Mouse (Mus musculus): ENCODE measurements around the gene Ercc6l2.
"Not testable (repeated sequence)": the region's sequence is repeated elsewhere in the genome, so short reads cannot be mapped to it uniquely, and the experiment has no call there.

The Ercc6l2 gene

GRCm38 (mm10) chr13:63879864-63880141 lies 64.8 kb downstream of the Ercc6l2 start:
- no peak for DNase-seq (ENCODE audit: low spot score in 2 of 2)

- DNase-seq (ENCODE audit: low spot score in 2 of 2) = no peak
Observed at GRCm38 (mm10) chr13:63885532-63885949, 70.5 kb downstream of the Ercc6l2 start.

- no peak for DNase-seq (ENCODE audit: low spot score in 2 of 2)
Observed at GRCm38 (mm10) chr13:63886429-63887052, 71.5 kb downstream of the Ercc6l2 start.

GRCm38 (mm10) chr13:63900679-63901302 lies 85.8 kb downstream of the Ercc6l2 start:
- peak in 1 of 2 experiments; percentile 8 for DNase-seq (ENCODE audit: low spot score in 2 of 2)

- peak; percentile 56 to 71 for DNase-seq (ENCODE audit: low spot score in 2 of 2)
Observed at GRCm38 (mm10) chr13:63901303-63901713, 86.3 kb downstream of the Ercc6l2 start.

- DNase-seq (ENCODE audit: low spot score in 2 of 2) = peak in 1 of 2 experiments; percentile 56
Observed at GRCm38 (mm10) chr13:63901714-63902597, 86.9 kb downstream of the Ercc6l2 start.

- DNase-seq (ENCODE audit: low spot score in 2 of 2) = no peak
Observed at GRCm38 (mm10) chr13:63906516-63906915, 91.5 kb downstream of the Ercc6l2 start.

- DNase-seq (ENCODE audit: low spot score in 2 of 2) = no peak
Observed at GRCm38 (mm10) chr13:63907437-63907836, 92.4 kb downstream of the Ercc6l2 start.

- DNase-seq (ENCODE audit: low spot score in 2 of 2) = no peak
Observed at GRCm38 (mm10) chr13:63910141-63910804, 95.2 kb downstream of the Ercc6l2 start.

GRCm38 (mm10) chr13:63911617-63912016 lies 96.6 kb downstream of the Ercc6l2 start:
- DNase-seq (ENCODE audit: low spot score in 2 of 2) = no peak

GRCm38 (mm10) chr13:63913136-63913535 lies 98.1 kb downstream of the Ercc6l2 start:
- DNase-seq (ENCODE audit: low spot score in 2 of 2) = no peak

- no peak for DNase-seq (ENCODE audit: low spot score in 2 of 2)
Observed at GRCm38 (mm10) chr13:63915176-63915575, 100.1 kb downstream of the Ercc6l2 start.

GRCm38 (mm10) chr13:63915684-63916083 lies 100.6 kb downstream of the Ercc6l2 start:
- no peak for DNase-seq (ENCODE audit: low spot score in 2 of 2)

- DNase-seq (ENCODE audit: low spot score in 2 of 2) = no peak
Observed at GRCm38 (mm10) chr13:63916568-63916967, 101.5 kb downstream of the Ercc6l2 start.

GRCm38 (mm10) chr13:63917198-63917767 lies 102.2 kb downstream of the Ercc6l2 start:
- peak; percentile 28 to 69 for DNase-seq (ENCODE audit: low spot score in 2 of 2)

- peak in 1 of 2 experiments; percentile 45 for DNase-seq (ENCODE audit: low spot score in 2 of 2)
Observed at GRCm38 (mm10) chr13:63917776-63918621, 103.0 kb downstream of the Ercc6l2 start.

- DNase-seq (ENCODE audit: low spot score in 2 of 2) = peak; percentile 33 to 51
Observed at GRCm38 (mm10) chr13:63918733-63919422, 103.8 kb downstream of the Ercc6l2 start.

- DNase-seq (ENCODE audit: low spot score in 2 of 2) = not testable (repeated sequence)
Observed at GRCm38 (mm10) chr13:63924036-63924435, 109.0 kb downstream of the Ercc6l2 start.

GRCm38 (mm10) chr13:63927326-63927725 lies 112.3 kb downstream of the Ercc6l2 start:
- no peak for DNase-seq (ENCODE audit: low spot score in 2 of 2)

- DNase-seq (ENCODE audit: low spot score in 2 of 2) = peak in 1 of 2 experiments; percentile 28
Observed at GRCm38 (mm10) chr13:63929351-63929750, 114.3 kb downstream of the Ercc6l2 start.
